Mouse (Mus musculus) kidney, postnatal 14 days (tissue): ENCODE measurements around the gene Mybphl.

Experiments
- DNase-seq: peaks from one replicate; pipeline ENCODE4 v3.0.0; 2022; ENCODE audit warnings: mixed read lengths

Mybphl gene

GRCm38 (mm10) chr3:108411754-108412121 lies 47.0 kb downstream of the Mybphl start:
- peak; percentile 92 for DNase-seq

GRCm38 (mm10) chr3:108413634-108414360 lies 49.1 kb downstream of the Mybphl start:
- no peak for DNase-seq

- peak; percentile 55 for DNase-seq
Measured at GRCm38 (mm10) chr3:108414857-108415830, 50.4 kb downstream of the Mybphl start, which contains the start of gene Celsr2. Celsr2 (minus strand) TSS chr3:108415552.

GRCm38 (mm10) chr3:108415831-108416223 lies 51.1 kb downstream of the Mybphl start:
- peak; percentile 89 for DNase-seq

- DNase-seq: no peak
Measured at GRCm38 (mm10) chr3:108423006-108423405, 58.3 kb downstream of the Mybphl start.

- peak; percentile 69 for DNase-seq
Measured at GRCm38 (mm10) chr3:108423844-108424801, 59.4 kb downstream of the Mybphl start.

GRCm38 (mm10) chr3:108424944-108425623 lies 60.4 kb downstream of the Mybphl start:
- no peak for DNase-seq

- no peak for DNase-seq
Measured at GRCm38 (mm10) chr3:108425624-108426018, 60.9 kb downstream of the Mybphl start.
